Mouse (Mus musculus) CH12.LX (cell line): ENCODE measurements around the gene Lrrfip1. TPM values are rescaled to one million over a fixed set of nuclear protein-coding genes. Genes with fewer than 3 reads are reported as not detected.
A peak's percentile ranks its signal among the peaks of the same experiment; 100 is the strongest.

Source experiments
- DNase-seq: peaks from one replicate; pipeline ENCODE4 v3.0.0-alpha.2; 2013; ENCODE audit errors: extremely low read depth
- H3K27ac ChIP-seq: 2 replicates; pipeline ENCODE4 v1.5.1; 2012; ENCODE audit warnings: low read depth, mild to moderate bottlenecking, control low read depth, moderate library complexity; ENCODE audit not compliant: insufficient read depth
- H3K27me3 ChIP-seq: replicated peaks from 2 replicates; pipeline ENCODE3; 2012; ENCODE audit warnings: inconsistent platforms
- H3K36me3 ChIP-seq, 2 experiments: replicated peaks in 1 of 2; 2 replicates each; pipeline versions ENCODE3 to v1.6.1; 2012; ENCODE audit warnings: inconsistent platforms in 1 of 2, low read length in 1 of 2, mild to moderate bottlenecking in 1 of 2, mixed read lengths in 1 of 2, moderate library complexity in 1 of 2; ENCODE audit not compliant: control insufficient read depth in 1 of 2, insufficient read depth in 1 of 2
- H3K4me1 ChIP-seq, 2 experiments: 2 replicates each; pipeline ENCODE4 v1.6.1; 2012; ENCODE audit warnings: inconsistent platforms in 1 of 2, moderate library complexity in 1 of 2; ENCODE audit not compliant: insufficient read depth in 2 of 2, control insufficient read depth in 1 of 2
- H3K4me2 ChIP-seq: 2 replicates; pipeline ENCODE4 v1.6.1; 2012; ENCODE audit warnings: low read depth, mild to moderate bottlenecking, control low read depth; ENCODE audit not compliant: poor library complexity, insufficient read depth, severe bottlenecking
- H3K4me3 ChIP-seq, 3 experiments: fragments of 150-350 bp in 1 of 3; sonication (generic) in 1 of 3; replicated peaks in 1 of 3; 2 replicates each; pipeline versions ENCODE3 to v1.5.1; 2011 to 2012; ENCODE audit warnings: low read depth in 2 of 3, low read length in 2 of 3, mild to moderate bottlenecking in 2 of 3, moderate library complexity in 2 of 3, control low read depth in 1 of 3, improper control_type of control experiment in 1 of 3, inconsistent platforms in 1 of 3, mixed read lengths in 1 of 3; ENCODE audit not compliant: poor library complexity in 1 of 3
- H3K79me2 ChIP-seq: replicated peaks from 2 replicates; pipeline ENCODE4 v1.6.1; 2012; ENCODE audit warnings: mild to moderate bottlenecking, moderate library complexity; ENCODE audit not compliant: control insufficient read depth, poor library complexity, insufficient read depth, severe bottlenecking; ENCODE audit errors: extremely low read depth
- H3K9ac ChIP-seq: 2 replicates; pipeline ENCODE4 v1.6.1; 2012; ENCODE audit warnings: low read depth, mild to moderate bottlenecking, control low read depth, moderate library complexity; ENCODE audit not compliant: insufficient read depth
- H3K9me3 ChIP-seq: replicated peaks from 2 replicates; pipeline ENCODE3; 2012; ENCODE audit warnings: low read length, inconsistent platforms, mixed read lengths
- BHLHE40 ChIP-seq: IDR thresholded peaks from 2 replicates; pipeline ENCODE4 v1.6.1; 2011; ENCODE audit warnings: mild to moderate bottlenecking, low read depth, low read length, improper control_type of control experiment
- CHD2 ChIP-seq: IDR thresholded peaks from 2 replicates; pipeline ENCODE4 v1.6.1; 2011; ENCODE audit warnings: low read length, improper control_type of control experiment
- CTCF ChIP-seq, 2 experiments: IDR thresholded peaks in 1 of 2; conservative IDR thresholded peaks in 1 of 2; 2 replicates each; pipeline ENCODE4 v1.5.1; 2011 to 2012; ENCODE audit warnings: low read depth in 2 of 2, low read length in 2 of 2, improper control_type of control experiment in 1 of 2, inconsistent platforms in 1 of 2, mild to moderate bottlenecking in 1 of 2, moderate library complexity in 1 of 2
- ELF1 ChIP-seq: IDR thresholded peaks from 2 replicates; pipeline ENCODE4 v1.6.1; 2014; ENCODE audit warnings: low read depth, mild to moderate bottlenecking, inconsistent platforms, low read length, improper control_type of control experiment
- EP300 ChIP-seq: IDR thresholded peaks from 2 replicates; pipeline ENCODE4 v1.6.1; 2011; ENCODE audit warnings: low read length, improper control_type of control experiment
- ETS1 ChIP-seq: conservative IDR thresholded peaks from 2 replicates; pipeline ENCODE4 v1.6.1; 2012; ENCODE audit warnings: low read depth, mild to moderate bottlenecking, inconsistent platforms, low read length, improper control_type of control experiment, moderate library complexity
- HCFC1 ChIP-seq: IDR thresholded peaks from 2 replicates; pipeline ENCODE4 v1.6.1; 2012; ENCODE audit warnings: low read depth, mild to moderate bottlenecking, inconsistent platforms, low read length, improper control_type of control experiment
- IRF4 ChIP-seq: IDR thresholded peaks from 2 replicates; pipeline ENCODE4 v1.6.1; 2014; ENCODE audit warnings: low read depth, mild to moderate bottlenecking, inconsistent platforms, low read length, improper control_type of control experiment
- JUN ChIP-seq: IDR thresholded peaks from 2 replicates; pipeline ENCODE4 v1.6.1; 2011; ENCODE audit warnings: low read depth, mild to moderate bottlenecking, low read length, improper control_type of control experiment, moderate library complexity; ENCODE audit not compliant: insufficient read depth
- JUND ChIP-seq: conservative IDR thresholded peaks from 2 replicates; pipeline ENCODE4 v1.6.1; 2011; ENCODE audit warnings: low read depth, low read length, improper control_type of control experiment
- MAX ChIP-seq: IDR thresholded peaks from 2 replicates; pipeline ENCODE4 v1.6.1; 2011; ENCODE audit warnings: low read length, improper control_type of control experiment
- MAZ ChIP-seq: IDR thresholded peaks from 2 replicates; pipeline ENCODE4 v1.6.1; 2012; ENCODE audit warnings: low read depth, mild to moderate bottlenecking, inconsistent platforms, low read length, improper control_type of control experiment, moderate library complexity
- MEF2A ChIP-seq: IDR thresholded peaks from 2 replicates; pipeline ENCODE4 v1.6.1; 2014; ENCODE audit warnings: low read depth, mild to moderate bottlenecking, inconsistent platforms, low read length, improper control_type of control experiment, borderline replicate concordance
- MXI1 ChIP-seq: IDR thresholded peaks from 2 replicates; pipeline ENCODE4 v1.6.1; 2011; ENCODE audit warnings: mild to moderate bottlenecking, low read depth, low read length, improper control_type of control experiment
- NELFE ChIP-seq: IDR thresholded peaks from 2 replicates; pipeline ENCODE4 v1.6.1; 2011; ENCODE audit warnings: low read depth, low read length, improper control_type of control experiment
- NRF1 ChIP-seq: IDR thresholded peaks from 2 replicates; pipeline ENCODE4 v1.6.1; 2014; ENCODE audit warnings: low read depth, mild to moderate bottlenecking, inconsistent platforms, low read length, improper control_type of control experiment, moderate library complexity
- POLR2A ChIP-seq: IDR thresholded peaks from 2 replicates; pipeline ENCODE4 v1.6.1; 2011; ENCODE audit warnings: low read depth, mild to moderate bottlenecking, improper control_type of control experiment, low read length
- RAD21 ChIP-seq: IDR thresholded peaks from 2 replicates; pipeline ENCODE4 v1.6.1; 2011; ENCODE audit warnings: low read depth, mild to moderate bottlenecking, low read length, improper control_type of control experiment, moderate library complexity
- RCOR1 ChIP-seq: conservative IDR thresholded peaks from 2 replicates; pipeline ENCODE4 v1.6.1; 2012; ENCODE audit warnings: low read depth, mild to moderate bottlenecking, inconsistent platforms, low read length, improper control_type of control experiment
- SIN3A ChIP-seq: IDR thresholded peaks from 2 replicates; pipeline ENCODE4 v1.6.1; 2012; ENCODE audit warnings: low read length, improper control_type of control experiment, inconsistent platforms
- SMC3 ChIP-seq: IDR thresholded peaks from 2 replicates; pipeline ENCODE4 v1.6.1; 2011; ENCODE audit warnings: low read depth, low read length, improper control_type of control experiment
- TCF12 ChIP-seq: IDR thresholded peaks from 2 replicates; pipeline ENCODE4 v1.6.1; 2014; ENCODE audit warnings: low read depth, mild to moderate bottlenecking, inconsistent platforms, low read length, improper control_type of control experiment
- UBTF ChIP-seq: IDR thresholded peaks from 2 replicates; pipeline ENCODE4 v1.6.1; 2012; ENCODE audit warnings: low read depth, mild to moderate bottlenecking, inconsistent platforms, low read length, improper control_type of control experiment, moderate library complexity
- USF2 ChIP-seq: conservative IDR thresholded peaks from 2 replicates; pipeline ENCODE4 v1.6.1; 2011; ENCODE audit warnings: low read depth, low read length, improper control_type of control experiment
- ZC3H11A ChIP-seq: IDR thresholded peaks from 2 replicates; pipeline ENCODE4 v1.6.1; 2012; ENCODE audit warnings: low read depth, mild to moderate bottlenecking, inconsistent platforms, low read length, improper control_type of control experiment
- ZKSCAN1 ChIP-seq: IDR thresholded peaks from 2 replicates; pipeline ENCODE4 v1.6.1; 2012; ENCODE audit warnings: low read depth, inconsistent platforms, low read length, improper control_type of control experiment, borderline replicate concordance
- ZMIZ1 ChIP-seq: IDR thresholded peaks from 2 replicates; pipeline ENCODE4 v1.6.1; 2012; ENCODE audit warnings: low read depth, mild to moderate bottlenecking, inconsistent platforms, low read length, improper control_type of control experiment
- ZNF384 ChIP-seq: IDR thresholded peaks from 2 replicates; pipeline ENCODE4 v1.6.1; 2012; ENCODE audit warnings: low read depth, low read length, improper control_type of control experiment, inconsistent platforms
- dilution Hi-C: fragments of 300-500 bp; cut with MboI; formaldehyde crosslinking; loops from 2 replicates; pipeline ENCODE4 v1.14.3; 2020; ENCODE audit warnings: low sequenced_read_pairs; ENCODE audit not compliant: extremely low pct_unique_long_range_greater_than_20kb, extremely low pct_ligation_motif_present
- in situ Hi-C: fragments of 300-500 bp; cut with MboI; formaldehyde crosslinking; loops from 3 replicates; pipeline ENCODE4 v1.14.3; 2019; ENCODE audit warnings: low sequenced_read_pairs, low pct_ligation_motif_present, low pct_unique_long_range_greater_than_20kb, mixed read lengths
- polyA plus RNA-seq: library from polyadenylated mRNA; unstranded; fragments of >175 nt; gene quantifications from 2 replicates; pipeline ENCODE4 v1.2.1, GENCODE M21; 2012; ENCODE audit warnings: low read depth; ENCODE audit not compliant: insufficient read length
- total RNA-seq, 2 experiments: library from RNA; depleted of rRNA; stranded (reverse); fragments of 300-350 nt in 1 of 2; fragments of >200 nt in 1 of 2; gene quantifications; 2 replicates each; pipeline ENCODE4 v1.2.3; 2012 to 2014

Lrrfip1 gene
- total and polyA plus RNA-seq, 3 experiments, result 17.2 to 30.5 (median 19.1) TPM

GRCm38 (mm10) chr1:91037213-91037612, 38.7 kb downstream of the Lrrfip1 start:
- in situ Hi-C loops, result no loop called here

GRCm38 (mm10) chr1:91038010-91038409, 39.5 kb downstream of the Lrrfip1 start:
- peaks cover 2% of the 10 kb centered on the region for H3K9me3 ChIP-seq
- in situ Hi-C loops, result no loop called here
- TF ChIP-seq UBTF, result no peak
- TF ChIP-seq ETS1, result no peak
- no peak for TF ChIP-seq MEF2A
- TF ChIP-seq POLR2A, result no peak
- no peak for TF ChIP-seq NELFE
- no peak for TF ChIP-seq RCOR1
- TF ChIP-seq RAD21, result peak; percentile 80
- TF ChIP-seq EP300, result no peak
- no peak for TF ChIP-seq BHLHE40
- no peak for TF ChIP-seq MXI1
- no peak for TF ChIP-seq NRF1
- no peak for TF ChIP-seq MAX
- no peak for TF ChIP-seq SIN3A
- no peak for TF ChIP-seq JUND
- TF ChIP-seq CHD2, result no peak
- peak; percentile 84 for TF ChIP-seq SMC3
- no peak for TF ChIP-seq USF2
- no peak for TF ChIP-seq IRF4
- TF ChIP-seq CTCF (conservative IDR thresholded peaks at IDR 0.05 in 1 of 2, IDR thresholded peaks at IDR 0.05 in 1 of 2; ENCODE audit: low read depth in 2 of 2, low read length in 2 of 2), result peak in 1 of 2 experiments; percentile 85; a peak in 3 of 4 replicates
- TF ChIP-seq ELF1, result peak; percentile 60
- no peak for TF ChIP-seq ZMIZ1
- TF ChIP-seq, all 38 proteins: peak for 4
- Histone ChIP-seq H3K4me3 (no peak overlapping the region), H3K36me3 (no peaks in the 10 kb centered on the region), H3K27ac (no peak overlapping the region), H3K4me2 (no peak overlapping the region), H3K4me1 (peaks cover 6 to 52% of the 10 kb centered on the region in 2 experiments), H3K27me3 (no peaks in the 10 kb centered on the region), H3K79me2 (no peaks in the 10 kb centered on the region), H3K9ac (no peak overlapping the region)
- dilution Hi-C loops, result no loop called here
- DNase-seq, result peak; percentile 60

More at GRCm38 (mm10) chr1:91037213-91037612, 38.7 kb downstream of the Lrrfip1 start:
- Histone ChIP-seq H3K36me3 (no peaks in the 10 kb centered on the region), H3K9ac (no peak overlapping the region), H3K27me3 (no peaks in the 10 kb centered on the region), H3K9me3 (peaks cover 2% of the 10 kb centered on the region), H3K79me2 (no peaks in the 10 kb centered on the region), H3K4me3 (no peak overlapping the region), H3K4me1 (peaks cover 6 to 48% of the 10 kb centered on the region in 2 experiments), H3K4me2 (no peak overlapping the region), H3K27ac (no peak overlapping the region)
- dilution Hi-C loops, result no loop called here
- no peak for TF ChIP-seq MEF2A
- no peak for TF ChIP-seq JUN
- no peak for TF ChIP-seq TCF12
- no peak for TF ChIP-seq ZNF384
- TF ChIP-seq ZC3H11A, result no peak
- no peak for TF ChIP-seq HCFC1
- no peak for TF ChIP-seq RCOR1
- TF ChIP-seq MAZ, result no peak
- no peak for TF ChIP-seq ZKSCAN1
- no peak for TF ChIP-seq JUND
- no peak for TF ChIP-seq MXI1
- no peak for DNase-seq
